Mouse (Mus musculus): ENCODE results near the gene Tenm4.

DNA sequence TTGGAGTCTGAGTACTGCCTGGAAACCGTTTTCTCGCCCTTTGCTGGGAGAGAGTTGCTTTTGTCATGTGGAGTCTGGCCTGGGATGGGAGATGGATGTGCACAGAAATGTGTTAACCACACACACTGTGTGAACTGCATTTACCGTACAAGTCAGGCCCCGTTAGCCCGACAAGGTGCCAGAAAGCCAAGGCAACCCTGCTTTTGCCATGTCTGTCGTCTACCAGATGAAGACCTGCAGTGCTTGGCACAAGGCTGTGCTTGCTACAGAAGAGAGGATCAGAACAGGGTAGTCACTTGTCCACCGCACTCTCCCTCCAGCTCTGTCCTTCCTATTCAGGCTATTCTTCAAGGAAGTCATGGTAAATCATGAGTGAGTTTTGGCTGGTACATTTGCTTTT is 492.3 kb downstream of the Tenm4 start:
- no peak for TF ChIP-seq CTCF (IDR thresholded peaks at IDR 0.05)
- TF ChIP-seq EP300 (IDR thresholded peaks at IDR 0.05): no peak

All from lung, postnatal 0 days (tissue).